Mouse (Mus musculus): ENCODE results near the gene Agbl2.

DNA sequence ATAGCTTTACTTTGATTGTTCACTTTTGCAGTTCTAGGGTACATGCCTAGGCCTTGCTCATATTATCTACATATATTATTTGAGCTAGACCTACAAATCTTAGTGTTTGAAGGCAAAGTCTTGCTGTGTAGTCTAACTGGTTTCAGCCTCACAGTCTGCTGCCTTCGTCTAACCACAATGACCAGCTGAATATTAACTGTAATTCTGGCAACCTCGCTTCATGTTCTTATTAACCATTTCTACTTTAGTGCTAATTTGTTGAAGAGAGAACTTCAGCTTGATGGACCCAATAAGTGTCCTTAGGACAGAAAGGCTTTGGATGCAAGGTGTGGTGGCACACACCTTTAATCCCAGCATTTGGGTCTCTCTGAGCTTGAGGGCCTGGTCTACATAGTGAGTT is 5.6 kb downstream of the Agbl2 start:
- TF ChIP-seq CTCF (IDR thresholded peaks at IDR 0.05; ENCODE audit: low read depth) (no peak), EP300 (IDR thresholded peaks at IDR 0.05; ENCODE audit: low read depth) (no peak)
